Mouse (Mus musculus): ENCODE results near the gene Dynlrb2.

DNA sequence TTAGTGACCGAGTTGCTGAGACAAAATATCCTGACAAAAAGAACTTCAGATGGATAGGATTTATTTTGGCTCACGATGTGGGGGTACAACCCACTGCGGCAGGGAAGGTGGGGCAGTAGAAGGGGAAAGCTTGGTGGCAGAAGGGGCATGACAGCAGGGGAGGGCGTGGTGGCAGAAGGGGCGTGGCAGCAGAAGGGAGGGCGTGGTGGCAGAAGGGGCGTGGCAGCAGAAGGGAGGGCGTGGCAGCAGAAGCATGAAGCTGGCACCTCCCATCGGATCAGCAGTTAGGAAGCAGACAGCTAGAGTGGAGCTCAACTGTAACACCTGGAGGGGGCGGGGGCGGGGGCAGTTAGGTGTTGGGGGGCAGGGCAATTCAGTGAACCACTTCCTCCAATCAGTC is 46.2 kb upstream of the Dynlrb2 start:
- TF ChIP-seq CTCF (IDR thresholded peaks at IDR 0.05; ENCODE audit: extremely low read depth, insufficient read depth, low read length) (no peak), POLR2A (IDR thresholded peaks at IDR 0.05; ENCODE audit: extremely low read depth, insufficient read depth, low read length) (no peak)
